Mouse (Mus musculus) NIH3T3 (cell line): ENCODE measurements around the gene Trib2.

Experiments
- DNase-seq: peaks from one replicate; pipeline ENCODE4 v3.0.0-alpha.2; 2012; ENCODE audit warnings: low read depth

Gene Trib2

DNA sequence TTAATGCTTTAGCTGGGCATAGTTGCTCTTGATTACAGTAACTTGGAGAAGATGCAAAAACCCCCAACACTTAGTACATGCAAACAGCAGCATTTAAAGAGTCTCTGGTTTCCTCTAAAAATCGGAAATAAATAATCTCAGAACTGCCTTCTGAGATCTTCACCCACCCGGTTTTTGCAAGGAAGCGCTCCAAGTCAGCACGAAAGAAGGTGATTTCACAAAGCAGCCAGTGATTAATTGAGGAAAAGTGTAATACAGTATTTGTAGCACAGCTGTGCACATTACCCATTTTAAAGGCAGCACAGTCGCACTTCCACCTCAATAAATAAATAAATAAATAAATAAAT, 2.9 kb downstream of the Trib2 start:
- DNase-seq, result no peak

DNA sequence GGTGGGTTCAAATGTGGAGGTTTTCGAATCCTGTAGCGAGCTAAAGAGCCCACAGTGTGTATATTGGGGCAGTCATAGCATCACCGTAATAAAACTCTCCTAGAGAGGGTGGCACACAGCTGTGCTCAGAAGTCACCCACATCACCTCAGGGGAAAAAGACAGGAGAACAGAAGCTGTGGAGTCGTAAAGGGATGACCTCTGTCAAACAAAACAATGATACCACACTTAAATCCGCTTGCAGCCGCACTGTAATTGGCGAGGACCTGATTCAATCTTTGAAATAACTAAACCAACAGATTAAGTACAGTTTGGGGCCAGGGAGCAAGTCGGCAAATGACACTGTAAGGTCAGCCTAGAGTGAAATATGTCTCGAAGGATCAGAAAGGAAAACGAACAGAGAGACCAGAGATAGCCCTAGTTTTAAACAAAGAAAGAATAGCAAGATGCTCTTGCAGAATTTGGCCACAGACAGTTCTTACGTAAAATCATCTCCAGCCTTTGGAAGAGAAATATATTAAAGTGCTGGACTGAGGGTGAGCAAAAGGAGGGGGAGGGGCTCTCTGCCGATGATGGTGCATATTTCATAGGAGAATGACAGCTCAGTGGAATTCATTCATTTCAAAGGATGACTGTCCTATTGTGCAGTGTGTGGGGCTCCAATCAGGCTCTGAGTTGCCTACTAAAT, 3.4 kb downstream of the Trib2 start:
- DNase-seq, result peak; percentile 87

DNA sequence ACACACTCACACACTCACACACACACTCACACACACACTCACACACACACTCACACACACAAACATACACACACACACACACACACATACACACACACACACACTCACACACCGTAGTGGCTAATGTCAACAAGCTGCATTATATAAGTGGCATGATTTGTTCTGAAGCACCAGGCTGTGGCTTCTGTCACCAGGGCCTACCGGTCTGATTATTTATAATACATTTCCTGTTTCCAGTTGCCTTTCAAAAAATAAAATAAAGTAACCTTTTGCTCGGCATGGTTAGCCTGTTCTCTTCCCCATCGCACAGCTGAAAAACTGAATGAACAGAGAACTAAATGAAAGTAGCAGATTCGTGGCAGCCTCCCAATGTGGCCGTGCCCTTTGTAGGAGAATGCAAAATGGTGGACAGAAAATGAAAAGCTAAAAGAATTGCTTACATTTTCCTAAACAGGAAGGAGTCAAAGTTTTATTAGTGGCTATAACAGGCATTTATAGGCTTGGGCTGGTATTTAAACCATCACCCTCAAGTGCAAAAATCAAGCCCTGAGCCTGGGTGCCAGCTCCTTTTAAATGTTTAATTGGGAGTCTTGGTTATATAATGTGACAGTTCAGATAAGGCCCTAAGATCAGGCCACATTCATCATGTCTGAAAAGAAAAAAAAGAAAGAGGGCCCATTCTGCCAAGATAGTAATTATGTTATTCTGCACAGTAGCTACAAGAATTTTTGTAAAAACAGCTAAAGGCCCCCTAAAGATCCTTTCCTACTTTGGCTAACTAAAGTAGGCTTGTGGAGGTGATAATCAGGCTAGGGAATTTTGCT, 4.4 kb downstream of the Trib2 start:
- DNase-seq, result peak; percentile 76

- DNase-seq, result peak; percentile 39
These were observed 5.0 kb downstream of the Trib2 start for GRCm38 (mm10) chr12:15811682-15812081.

DNA sequence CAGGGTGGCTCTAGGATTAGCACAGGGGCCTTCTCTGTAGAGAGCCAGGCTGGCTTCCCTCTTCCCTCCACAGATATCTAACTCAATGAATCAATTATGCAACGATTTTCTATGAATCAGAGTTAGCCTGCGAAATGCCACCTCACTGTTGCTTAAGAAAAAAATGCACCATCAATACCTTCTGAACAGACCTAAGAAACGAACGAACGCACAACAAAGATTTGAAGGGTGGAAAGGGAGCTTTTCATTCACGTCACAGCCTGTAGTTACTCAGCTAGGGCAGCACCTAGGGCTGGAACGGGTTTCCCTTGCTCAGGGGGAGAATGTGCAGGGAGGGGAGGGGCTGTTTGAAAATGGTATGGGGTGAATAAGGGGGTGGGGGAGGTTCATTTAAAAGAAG, 5.8 kb downstream of the Trib2 start:
- DNase-seq, result peak; percentile 41

DNA sequence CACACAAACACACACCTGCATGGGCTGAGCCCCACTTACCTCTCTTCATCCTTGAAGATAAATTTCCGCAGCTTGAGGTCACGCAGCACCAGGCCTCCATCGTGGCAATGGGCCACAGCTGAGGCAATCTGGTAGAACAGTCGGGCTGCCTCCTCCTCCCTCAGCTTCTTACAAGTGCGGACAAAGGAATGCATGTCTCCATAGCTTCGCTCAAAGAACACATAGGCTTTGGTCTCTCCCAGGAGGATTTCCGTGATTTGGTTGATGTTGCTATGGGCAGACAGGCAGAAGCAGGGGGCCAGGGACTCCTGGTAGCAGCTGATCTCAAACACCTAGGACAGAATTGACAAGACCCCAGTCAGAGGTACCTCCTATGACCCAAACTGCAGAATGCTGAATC, 7.1 kb downstream of the Trib2 start:
- peak; percentile 38 for DNase-seq

DNA sequence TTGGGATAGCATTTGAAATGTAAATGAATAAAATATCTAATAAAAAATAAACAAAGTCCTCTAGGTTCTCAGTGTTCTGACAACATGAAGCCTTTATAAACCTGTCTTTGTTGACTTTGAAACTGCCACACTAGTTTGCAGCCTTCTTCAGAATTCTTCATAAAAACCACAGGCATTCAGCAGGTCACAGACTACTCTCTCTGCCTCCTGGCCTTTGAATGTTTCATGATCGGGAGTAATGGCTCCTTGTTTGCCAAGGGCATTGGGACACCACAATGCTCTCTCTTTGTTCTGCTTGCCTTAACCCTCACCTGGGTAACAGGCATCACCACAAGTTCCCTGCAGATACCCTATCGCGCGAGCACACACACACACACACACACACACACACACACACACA, 7.5 kb downstream of the Trib2 start:
- DNase-seq, result no peak

- peak; percentile 53 for DNase-seq
These were observed 8.4 kb downstream of the Trib2 start for GRCm38 (mm10) chr12:15808186-15808800.

DNA sequence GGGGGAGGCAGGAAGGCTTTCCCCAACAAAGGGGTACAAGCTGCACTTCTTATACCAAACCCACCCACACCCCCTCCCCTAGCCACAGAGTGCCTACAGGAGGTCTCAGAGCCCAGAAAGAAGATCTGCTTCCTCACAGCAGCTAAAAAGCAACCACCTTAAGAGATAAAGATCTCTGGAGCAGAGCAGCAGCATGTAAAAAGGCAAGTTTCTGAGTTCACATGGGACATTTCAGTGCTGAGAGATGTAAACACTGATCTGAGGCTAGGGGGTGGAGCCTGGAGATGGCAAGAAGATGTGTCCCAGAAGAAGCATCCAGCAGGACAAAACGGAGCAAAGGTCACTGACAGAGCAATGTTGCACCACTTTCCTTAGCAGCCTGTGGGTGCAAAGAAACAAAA, 11.8 kb downstream of the Trib2 start:
- no peak for DNase-seq

DNA sequence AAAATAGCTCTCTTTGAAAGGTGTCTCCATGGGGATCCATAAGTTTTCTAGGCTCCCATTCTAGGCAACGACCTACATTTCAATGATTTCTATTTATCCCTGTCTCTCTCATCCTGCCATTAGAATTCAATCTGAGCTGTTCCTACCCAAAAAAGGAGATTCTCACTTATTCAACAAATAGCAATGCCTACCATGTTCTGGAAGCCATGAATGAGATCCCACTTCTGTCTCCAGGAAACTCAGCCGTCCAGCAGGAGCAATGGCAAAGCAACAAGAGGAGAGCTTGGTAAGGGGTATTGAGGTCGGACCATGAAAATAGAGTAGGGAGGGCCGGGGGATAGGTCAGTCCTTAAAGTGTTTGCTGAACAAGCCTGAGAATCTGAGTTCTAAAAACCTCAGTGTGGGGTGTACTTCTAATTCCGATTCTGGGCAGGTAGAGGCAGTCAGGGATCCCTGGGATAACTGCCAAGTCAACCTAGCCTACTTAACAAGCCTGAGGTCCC, 12.7 kb downstream of the Trib2 start:
- DNase-seq, result no peak

DNA sequence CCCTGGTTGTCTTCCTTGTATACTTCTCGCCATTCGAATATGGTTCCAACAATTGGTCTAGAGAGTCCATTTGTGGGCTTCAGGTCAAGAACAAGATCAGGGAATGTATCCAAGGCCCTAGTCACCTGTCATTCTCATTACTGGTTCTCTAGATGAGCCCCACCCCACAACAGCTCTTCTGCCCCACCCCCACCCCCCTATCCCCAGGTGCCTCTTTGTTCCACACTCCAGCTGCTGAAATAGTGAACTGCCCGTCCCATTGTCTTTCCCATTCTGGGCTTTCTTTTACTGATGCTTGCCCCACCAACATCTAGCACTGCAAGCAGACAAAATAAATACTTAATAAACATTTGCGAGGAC, 15.2 kb downstream of the Trib2 start:
- DNase-seq, result no peak

- no peak for DNase-seq
These were observed 15.7 kb downstream of the Trib2 start for GRCm38 (mm10) chr12:15800914-15801570.

- no peak for DNase-seq
These were observed 16.4 kb downstream of the Trib2 start for GRCm38 (mm10) chr12:15800196-15800913.

- no peak for DNase-seq
These were observed 18.7 kb downstream of the Trib2 start for GRCm38 (mm10) chr12:15798019-15798418.

DNA sequence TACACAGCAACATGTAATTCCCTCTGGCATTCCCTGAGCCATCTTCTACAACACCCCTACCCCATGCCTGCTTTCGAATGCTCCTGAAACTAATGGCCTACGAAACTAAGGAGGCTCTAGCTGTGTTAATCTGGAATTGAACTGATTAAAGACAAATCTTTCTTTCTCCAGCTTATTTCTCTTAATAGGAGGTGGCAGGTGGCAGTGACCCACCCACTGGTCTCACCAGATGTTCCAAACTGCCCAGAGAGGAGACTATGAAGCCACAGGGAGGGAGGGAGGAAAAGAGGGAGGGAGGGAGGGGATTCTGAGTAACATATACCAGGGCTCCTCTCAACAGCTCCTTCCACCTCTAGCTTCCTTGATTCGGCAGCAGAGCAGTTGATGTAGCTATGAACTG, 20.8 kb downstream of the Trib2 start:
- no peak for DNase-seq

- no peak for DNase-seq
These were observed 23.4 kb downstream of the Trib2 start for GRCm38 (mm10) chr12:15793336-15793735.

DNA sequence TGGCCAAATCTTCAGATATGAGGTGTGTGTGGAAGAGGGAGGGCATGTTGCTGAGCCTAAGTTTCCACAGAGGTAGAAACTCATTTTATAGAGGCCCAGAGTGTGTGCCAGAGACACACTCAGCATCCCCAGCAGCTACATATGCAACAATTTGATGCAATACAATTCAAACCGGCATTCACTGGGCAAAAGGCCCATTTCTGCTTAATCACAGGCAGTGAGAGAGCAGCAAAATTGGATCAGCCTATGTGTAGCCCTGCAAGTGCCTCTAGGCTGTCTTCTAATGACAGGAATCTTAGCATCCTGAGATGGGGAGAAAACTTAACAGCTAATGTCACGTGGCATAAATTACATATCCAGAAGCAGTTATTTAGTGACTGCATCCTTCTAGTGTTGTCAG, 26.5 kb downstream of the Trib2 start:
- peak; percentile 95 for DNase-seq

DNA sequence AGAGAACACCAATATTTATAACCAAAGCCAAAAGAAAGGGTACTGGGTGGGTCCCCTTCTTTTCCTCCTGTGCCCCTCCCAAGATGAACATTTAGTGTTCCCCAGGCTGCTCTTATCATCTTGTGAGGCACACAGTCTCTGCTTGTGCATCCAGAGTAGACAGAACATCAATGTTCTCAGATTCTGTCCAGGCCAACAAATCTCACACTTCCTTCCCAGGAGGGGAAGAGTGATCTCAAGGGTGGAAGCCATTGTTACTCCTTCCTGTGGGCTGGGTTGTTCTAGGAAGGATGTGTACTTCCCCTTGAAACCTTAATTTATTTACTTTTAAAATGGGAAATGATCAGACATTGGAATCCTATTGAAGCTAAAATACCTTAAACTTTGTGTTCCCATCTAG, 39.7 kb downstream of the Trib2 start:
- DNase-seq, result no peak

- DNase-seq, result peak; percentile 74
These were observed 45.0 kb downstream of the Trib2 start for GRCm38 (mm10) chr12:15771686-15772085.

GRCm38 (mm10) chr12:15768536-15768935, 48.2 kb downstream of the Trib2 start:
- DNase-seq, result peak; percentile 34

GRCm38 (mm10) chr12:15765996-15766395, 50.7 kb downstream of the Trib2 start:
- DNase-seq, result peak; percentile 59

- no peak for DNase-seq
These were observed 51.5 kb downstream of the Trib2 start for GRCm38 (mm10) chr12:15765238-15765637.
